Mouse (Mus musculus) lung, adult 2 months (tissue): Measurements from ENCODE around the gene Lgals12. TPM values are rescaled to one million over a fixed set of nuclear protein-coding genes. Genes with fewer than 3 reads are reported as not detected.

Source experiments
- DNase-seq: peaks from one replicate; pipeline ENCODE4 v3.0.0; 2022
- H3K4me1 ChIP-seq: fragments of 200-500 bp; 2 replicates; pipeline ENCODE4 v1.6.1; 2011; ENCODE audit warnings: low read length; ENCODE audit not compliant: control insufficient read depth, insufficient read depth
- H3K4me3 ChIP-seq: fragments of 200-500 bp; replicated peaks from 2 replicates; pipeline ENCODE3; 2011; ENCODE audit warnings: low read depth, mild to moderate bottlenecking, control low read depth, low read length; ENCODE audit errors: extremely low read depth
- CTCF ChIP-seq: fragments of 200-500 bp; IDR thresholded peaks from 2 replicates; pipeline ENCODE4 v1.5.1; 2011; ENCODE audit warnings: mild to moderate bottlenecking, low read length, control low read depth; ENCODE audit not compliant: insufficient read depth
- POLR2A ChIP-seq: fragments of 200-500 bp; IDR thresholded peaks from 2 replicates; pipeline ENCODE4 v1.6.1; 2011; ENCODE audit warnings: low read depth, mild to moderate bottlenecking, control low read depth, low read length, borderline replicate concordance; ENCODE audit errors: extremely low read depth
- WGBS: fragments of 180-500 bp; shearing (Covaris S2); methylation state at CpG from one replicate; pipeline ENCODE4 v1.1.7; 2018; 5-methylcytosine and 5-hydroxymethylcytosine counted together
- polyA plus RNA-seq: library from polyadenylated mRNA; depleted of rRNA; stranded (reverse); fragments of >200 nt; gene quantifications from 2 replicates; pipeline ENCODE4 v1.2.3, GENCODE M21; 2012; rRNA removed

Gene Lgals12
- polyA plus RNA-seq, 1 experiment, result 3.2 TPM

DNA sequence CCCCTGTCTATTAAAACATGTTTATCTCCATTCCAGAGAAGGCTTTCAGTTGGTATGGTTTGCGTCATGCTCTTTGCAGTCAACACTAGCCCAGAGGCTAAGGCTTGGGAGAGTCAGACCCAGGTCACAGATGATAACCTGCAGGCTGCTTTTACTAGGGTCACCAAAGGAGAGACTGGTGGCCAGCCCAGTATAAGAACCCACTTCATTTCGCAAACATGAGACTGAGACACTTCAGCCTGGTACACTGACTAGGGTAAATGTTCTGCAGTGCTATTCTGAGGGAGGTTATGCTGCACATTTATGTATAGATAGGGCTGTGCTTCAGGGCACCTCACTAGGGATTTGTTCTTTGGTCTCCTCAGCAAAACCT lies 54.7 kb downstream of the Lgals12 start:
- TF ChIP-seq CTCF (no peak), POLR2A (no peak)
- WGBS, result 59% methylated on average over 2 of the region's 2 CpGs
- DNase-seq, result no peak
- no peak overlapping the region for H3K4me3 ChIP-seq
- peaks cover 2% of the 10 kb centered on the region; the same call in 1 of the 2 replicates for H3K4me1 ChIP-seq

DNA sequence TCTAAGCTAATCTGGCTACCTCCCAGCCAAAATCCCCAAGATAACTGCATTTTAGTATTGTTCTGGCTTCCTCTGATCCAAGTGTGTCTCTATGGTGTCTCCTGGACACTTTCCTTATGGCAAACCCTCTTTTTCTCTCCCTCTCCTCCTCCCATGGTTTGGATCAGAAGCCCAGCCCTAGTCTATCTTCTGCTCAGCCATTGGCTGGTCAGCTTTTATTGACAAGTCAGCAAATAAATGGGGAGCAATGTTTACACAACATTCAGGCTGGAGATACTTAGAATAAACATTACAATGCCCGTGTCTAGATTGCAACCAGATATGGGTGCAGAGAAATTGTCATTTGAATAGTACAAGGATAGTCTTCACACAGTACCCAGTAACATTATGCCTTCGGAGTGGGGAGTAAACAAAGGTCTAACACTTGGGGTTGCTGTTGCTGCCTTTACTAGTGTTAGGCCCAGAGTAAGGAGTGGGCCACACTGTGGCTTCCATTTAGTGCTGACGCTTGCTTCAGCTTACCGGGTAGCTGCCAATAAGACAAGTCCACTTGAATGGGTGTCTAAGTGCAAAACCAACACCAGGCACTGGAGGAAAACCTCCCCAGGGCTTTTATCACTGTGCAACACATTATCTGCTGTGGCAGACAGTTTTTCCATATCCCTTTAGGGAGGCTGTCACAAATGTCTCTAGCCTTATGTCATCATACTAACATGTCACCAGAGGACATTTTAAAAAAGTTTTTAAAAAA lies 55.3 kb downstream of the Lgals12 start:
- Histone ChIP-seq H3K4me1 (peaks cover 2% of the 10 kb centered on the region; the same call in 1 of the 2 replicates), H3K4me3 (no peak overlapping the region)
- no peak for DNase-seq
- WGBS, result 29% methylated on average over 4 of the region's 4 CpGs
- TF ChIP-seq CTCF, result no peak

DNA sequence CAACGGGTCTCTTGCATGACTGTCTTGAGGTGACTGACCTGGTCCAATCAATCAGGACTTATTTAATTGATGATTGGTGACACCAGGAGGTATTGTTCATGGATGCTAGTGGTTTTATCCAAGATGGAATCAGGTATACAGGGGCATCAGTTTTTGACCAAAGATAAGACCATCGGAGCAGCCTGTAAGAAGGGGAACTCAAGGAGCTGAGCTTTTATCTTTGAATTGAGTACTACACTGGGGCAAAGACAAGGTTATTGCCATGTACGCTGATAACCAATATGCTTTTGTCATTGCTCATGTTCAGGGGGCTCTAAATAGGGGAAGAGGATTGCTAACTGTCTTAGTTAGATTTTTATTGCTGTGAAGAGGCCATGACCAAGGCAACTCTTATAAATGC lies 58.1 kb downstream of the Lgals12 start:
- no peak for DNase-seq
- Histone ChIP-seq H3K4me1 (peaks cover 2% of the 10 kb centered on the region; the same call in 1 of the 2 replicates), H3K4me3 (no peak overlapping the region)
- 90% methylated on average over 3 of the region's 3 CpGs for WGBS
- TF ChIP-seq CTCF (no peak), POLR2A (no peak)

Other genes with a start within 250 kb of the Lgals12 start
- 19.0 and 19.3 TPM in 2 replicates for gene Spindoc, start 224.2 kb downstream of the Lgals12 start, polyA plus RNA-seq
- gene 2700081O15Rik, start 189.6 kb downstream of the Lgals12 start, polyA plus RNA-seq, result 26.2 and 36.7 TPM in 2 replicates
- gene Rtn3, start 123.9 kb downstream of the Lgals12 start, polyA plus RNA-seq, result 106 and 107 TPM in 2 replicates
- gene Atl3, start 113.2 kb downstream of the Lgals12 start, polyA plus RNA-seq, result 15.4 and 24.5 TPM in 2 replicates
- gene Pla2g16, start 49.7 kb downstream of the Lgals12 start, polyA plus RNA-seq, result 15.1 and 19.0 TPM in 2 replicates
- 0.15 and 0.40 TPM in 2 replicates for gene Hrasls5, start 5.3 kb upstream of the Lgals12 start, polyA plus RNA-seq
- gene Slc22a19, start 104.1 kb upstream of the Lgals12 start, polyA plus RNA-seq, result not detected in 2 replicates
- not detected in 2 replicates for gene Slc22a26, start 195.5 kb upstream of the Lgals12 start, polyA plus RNA-seq